Mouse (Mus musculus) urinary bladder, postnatal 0 days (tissue): ENCODE data around the gene B4galnt3. TPM values are rescaled to one million over a fixed set of nuclear protein-coding genes. Genes with fewer than 3 reads are reported as not detected.

Experiments
- polyA plus RNA-seq: library from polyadenylated mRNA; unstranded; fragments of >200 nt; fragmentation: Nextera tagmentation; extraction: Ambion mirVana; gene quantifications from 2 replicates; pipeline ENCODE4 v1.2.1, GENCODE M21; 2015

The B4galnt3 gene
- polyA plus RNA-seq: 0.06 and 0.13 TPM in 2 replicates

DNA sequence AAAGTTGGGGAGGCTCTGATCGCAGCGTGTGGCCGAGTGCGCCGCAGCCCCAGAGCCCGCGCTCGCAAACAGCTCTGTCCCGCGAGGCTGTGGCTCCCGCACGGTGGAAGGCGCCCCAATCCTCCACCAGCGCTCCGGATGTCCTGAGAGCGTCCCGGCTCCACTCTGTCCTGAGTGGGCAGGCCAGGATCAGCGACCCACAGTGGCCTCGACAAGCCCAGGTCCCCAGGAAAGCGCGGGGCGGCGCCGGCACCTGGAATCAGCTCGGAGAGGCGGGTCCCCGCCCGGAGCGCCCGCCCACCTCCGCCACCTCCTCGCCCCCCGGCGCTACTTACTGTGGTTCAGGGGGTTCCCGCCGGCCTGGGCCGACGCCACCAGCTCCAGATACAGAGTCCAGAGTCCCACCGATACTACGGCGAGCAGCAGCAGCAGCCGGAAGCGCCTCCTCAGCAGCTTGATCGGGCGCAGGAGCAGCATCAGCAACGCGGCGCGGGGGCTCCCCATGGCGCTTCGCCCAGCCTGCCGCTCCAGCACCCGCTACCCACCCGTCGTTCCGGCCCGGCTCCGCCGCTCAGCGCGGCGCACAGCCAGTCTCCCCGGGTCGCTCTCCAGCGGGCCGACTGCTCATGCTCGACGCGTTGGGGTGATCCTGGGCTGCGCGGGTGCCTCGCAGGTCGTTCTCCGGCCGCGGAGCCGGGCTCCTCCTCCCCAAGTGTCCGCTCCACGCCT is at the start of gene B4galnt3, which contains the start of gene D330020A13Rik:
TSS of gene B4galnt3 (minus strand) at position 504 of the 729 bp plus-strand sequence.
TSS of gene D330020A13Rik (plus strand) at position 309 of the 729 bp plus-strand sequence.

Other genes with a start within 250 kb of the B4galnt3 start
- gene Ninj2, start 201.2 kb downstream of the B4galnt3 start, polyA plus RNA-seq: 0.20 TPM in 1 of 2 replicates, not detected in the other
- gene D330020A13Rik, start 195 bp downstream of the B4galnt3 start, polyA plus RNA-seq: not detected in 2 replicates
- 19.7 and 23.2 TPM in 2 replicates for gene Kdm5a, start 69.6 kb upstream of the B4galnt3 start, polyA plus RNA-seq
- 9.3 and 9.4 TPM in 2 replicates for gene Ccdc77, start 69.8 kb upstream of the B4galnt3 start, polyA plus RNA-seq
- 3.8 and 6.6 TPM in 2 replicates for gene Il17ra, start 168.7 kb upstream of the B4galnt3 start, polyA plus RNA-seq
- gene Tmem121b, start 199.2 kb upstream of the B4galnt3 start, polyA plus RNA-seq: not detected in 2 replicates
- 7.9 and 8.1 TPM in 2 replicates for gene Hdhd5, start 236.8 kb upstream of the B4galnt3 start, polyA plus RNA-seq